Mouse (Mus musculus) forebrain, embryonic 14.5 days (tissue): ENCODE measurements around the gene Hoxa9. TPM values are rescaled to one million over a fixed set of nuclear protein-coding genes. Genes with fewer than 3 reads are reported as not detected.

Experiments used
- ATAC-seq: fragments of 200-750 bp; cut with Nextera tagmentation; 2 replicates; pipeline ENCODE4 v1.8.0; 2017; ENCODE audit warnings: mild to moderate bottlenecking, moderate library complexity
- DNase-seq: peaks from one replicate; pipeline ENCODE4 v3.0.0-alpha.2; 2015; ENCODE audit warnings: low spot score
- H3K27ac ChIP-seq: fragments of 300-500 bp; sonication (generic); 2 replicates; pipeline ENCODE4 v1.5.1; 2014; ENCODE audit warnings: low read depth, mild to moderate bottlenecking, control low read depth, low read length, moderate library complexity
- H3K27me3 ChIP-seq: fragments of 300-500 bp; sonication (generic); replicated peaks from 2 replicates; pipeline ENCODE4 v1.6.1; 2014; ENCODE audit warnings: low read length, control low read depth, mixed read lengths; ENCODE audit not compliant: control insufficient read depth, insufficient read depth
- H3K36me3 ChIP-seq: fragments of 300-500 bp; sonication (generic); 2 replicates; pipeline ENCODE4 v1.6.1; 2014; ENCODE audit warnings: low read length, control low read depth; ENCODE audit not compliant: control insufficient read depth, insufficient read depth
- H3K4me1 ChIP-seq: fragments of 300-500 bp; sonication (generic); 2 replicates; pipeline ENCODE4 v1.6.1; 2014; ENCODE audit warnings: antibody characterized with exemption, low read length, control low read depth; ENCODE audit not compliant: control insufficient read depth, insufficient read depth
- H3K4me2 ChIP-seq: fragments of 300-500 bp; sonication (generic); 2 replicates; pipeline ENCODE4 v1.6.1; 2014; ENCODE audit warnings: mild to moderate bottlenecking, control low read depth, low read length
- H3K4me3 ChIP-seq: fragments of 300-500 bp; sonication (generic); 2 replicates; pipeline ENCODE4 v1.5.1; 2014; ENCODE audit warnings: low read depth, low read length, control low read depth
- H3K9ac ChIP-seq: fragments of 300-500 bp; sonication (generic); 2 replicates; pipeline ENCODE4 v1.6.1; 2014; ENCODE audit warnings: mild to moderate bottlenecking, low read length, control low read depth, moderate library complexity
- H3K9me3 ChIP-seq: fragments of 300-500 bp; sonication (generic); replicated peaks from 2 replicates; pipeline ENCODE4 v1.6.1; 2016; ENCODE audit warnings: low read length, control low read depth, mixed read lengths; ENCODE audit not compliant: control insufficient read depth
- WGBS: fragments of 180-500 bp; shearing (Covaris S2); extraction: QIAGEN DNeasy Blood & Tissue Kit; methylation state at CpG from one replicate; pipeline ENCODE4 v1.1.7; 2014; 5-methylcytosine and 5-hydroxymethylcytosine counted together
- polyA plus RNA-seq: library from polyadenylated mRNA; unstranded; fragments of >200 nt; fragmentation: Nextera tagmentation; extraction: Ambion mirVana; gene quantifications from 2 replicates; pipeline ENCODE4 v1.2.1, GENCODE M21; 2014

The Hoxa9 gene
- polyA plus RNA-seq, 1 experiment from 2014 or later, result not detected

- H3K9me3 ChIP-seq, result no peaks in the 10 kb centered on the region
- no peak overlapping the region for H3K27ac ChIP-seq
- H3K36me3 ChIP-seq, result no peaks in the 10 kb centered on the region
- peaks cover 99% of the 10 kb centered on the region for H3K27me3 ChIP-seq
- H3K4me1 ChIP-seq, result no peaks in the 10 kb centered on the region
- ATAC-seq (no peak), DNase-seq (no peak)
- no peak overlapping the region for H3K4me2 ChIP-seq
- under 1% methylated on average over 6 of the region's 6 CpGs for WGBS
- H3K4me3 ChIP-seq, result no peak overlapping the region
- H3K9ac ChIP-seq, result no peak overlapping the region
Measured at GRCm38 (mm10) chr6:52184668-52185067, 46.2 kb downstream of the Hoxa9 start.

DNA sequence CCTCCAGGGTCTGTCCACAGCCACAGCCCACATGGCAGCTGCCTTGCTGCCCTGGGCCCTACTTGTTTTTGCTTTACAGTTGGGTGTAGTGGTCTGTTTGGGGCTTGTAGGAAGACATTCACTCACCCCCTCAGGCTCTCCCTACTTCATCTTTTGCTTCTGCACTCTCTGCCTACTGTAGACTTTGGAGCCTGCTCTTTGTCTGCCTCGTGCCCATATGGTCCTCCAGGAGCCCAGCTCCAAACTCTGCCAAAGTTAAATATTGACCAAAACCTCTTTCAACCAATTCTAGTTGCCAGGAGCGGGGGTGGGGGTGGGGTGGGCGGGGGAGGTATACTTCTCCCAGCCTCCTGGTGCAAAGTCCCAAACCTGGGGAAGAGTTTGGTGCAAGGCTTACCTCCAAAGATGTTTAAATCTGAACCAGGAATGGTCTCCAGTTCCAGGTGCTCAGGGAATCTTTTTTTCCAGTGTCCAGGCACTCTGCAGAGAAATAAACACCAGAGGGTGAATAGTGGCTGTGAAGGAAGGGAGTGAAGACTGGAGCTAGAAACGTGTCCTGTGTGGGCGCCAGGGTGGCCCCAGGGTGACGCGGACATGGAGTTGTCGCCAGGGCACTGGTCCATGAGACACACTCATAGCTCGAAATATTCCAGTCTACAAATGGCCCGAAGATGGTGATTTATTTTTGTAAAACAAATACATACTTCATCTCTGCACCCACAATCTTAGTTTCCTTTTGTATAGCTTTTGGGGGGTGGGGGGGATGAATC lies 47.4 kb downstream of the Hoxa9 start:
- Histone ChIP-seq H3K4me1 (no peaks in the 10 kb centered on the region), H3K36me3 (no peaks in the 10 kb centered on the region), H3K9me3 (no peaks in the 10 kb centered on the region), H3K9ac (no peak overlapping the region), H3K4me3 (no peak overlapping the region), H3K27ac (no peak overlapping the region), H3K27me3 (peaks cover 100% of the 10 kb centered on the region), H3K4me2 (no peak overlapping the region)
- ATAC-seq (no peak), DNase-seq (no peak)
- 4% methylated on average over 10 of the region's 10 CpGs for WGBS

- H3K27me3 ChIP-seq, result peaks cover 100% of the 10 kb centered on the region
- H3K4me1 ChIP-seq, result no peaks in the 10 kb centered on the region
- no peak overlapping the region for H3K4me3 ChIP-seq
- DNase-seq (no peak), ATAC-seq (no peak)
- no peaks in the 10 kb centered on the region for H3K36me3 ChIP-seq
- 5% methylated on average over 1 of the region's 1 CpGs for WGBS
- H3K27ac ChIP-seq, result no peak overlapping the region
- H3K9me3 ChIP-seq, result no peaks in the 10 kb centered on the region
- no peak overlapping the region for H3K4me2 ChIP-seq
- H3K9ac ChIP-seq, result no peak overlapping the region
Measured at GRCm38 (mm10) chr6:52182793-52183192, 48.1 kb downstream of the Hoxa9 start.

GRCm38 (mm10) chr6:52182030-52182429 lies 48.9 kb downstream of the Hoxa9 start:
- Histone ChIP-seq H3K36me3 (no peaks in the 10 kb centered on the region), H3K27me3 (peaks cover 100% of the 10 kb centered on the region), H3K27ac (no peak overlapping the region), H3K4me2 (no peak overlapping the region), H3K9ac (no peak overlapping the region), H3K9me3 (no peaks in the 10 kb centered on the region), H3K4me1 (no peaks in the 10 kb centered on the region), H3K4me3 (no peak overlapping the region)
- 7% methylated on average over 2 of the region's 2 CpGs for WGBS
- DNase-seq (no peak), ATAC-seq (no peak)

GRCm38 (mm10) chr6:52180726-52181125 lies 50.2 kb downstream of the Hoxa9 start:
- no peaks in the 10 kb centered on the region for H3K4me1 ChIP-seq
- DNase-seq, result no peak
- H3K4me3 ChIP-seq, result no peak overlapping the region
- H3K9ac ChIP-seq, result no peak overlapping the region
- ATAC-seq, result no peak
- peaks cover 100% of the 10 kb centered on the region for H3K27me3 ChIP-seq
- H3K36me3 ChIP-seq, result no peaks in the 10 kb centered on the region
- no peaks in the 10 kb centered on the region for H3K9me3 ChIP-seq
- no peak overlapping the region for H3K4me2 ChIP-seq
- no peak overlapping the region for H3K27ac ChIP-seq
- WGBS, result 3% methylated on average over 3 of the region's 3 CpGs

DNA sequence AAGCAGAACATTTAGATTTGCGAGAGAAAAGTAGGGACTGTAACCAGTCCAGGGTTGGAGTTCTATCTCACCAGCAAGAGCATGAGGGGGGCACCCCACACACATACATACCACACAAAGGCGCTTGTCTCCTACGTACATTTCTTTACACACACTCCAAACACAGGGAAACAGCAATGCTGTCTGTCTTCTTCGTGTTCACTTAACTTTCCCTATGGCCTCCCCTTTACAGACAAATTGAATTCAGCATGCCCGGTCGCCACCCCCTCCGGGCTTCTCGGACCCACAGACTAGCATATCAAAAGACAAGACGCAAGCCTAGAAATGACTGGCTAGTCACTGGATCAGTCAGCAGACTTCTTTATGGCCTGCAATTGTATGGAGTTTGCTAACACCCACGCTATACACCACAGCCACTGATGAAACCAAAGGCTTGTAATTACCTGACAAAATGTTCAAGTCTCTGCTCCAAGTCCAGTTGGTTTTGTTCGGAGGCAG lies 50.6 kb downstream of the Hoxa9 start:
- no peaks in the 10 kb centered on the region for H3K4me1 ChIP-seq
- no peaks in the 10 kb centered on the region for H3K36me3 ChIP-seq
- no peak overlapping the region for H3K27ac ChIP-seq
- no peaks in the 10 kb centered on the region for H3K9me3 ChIP-seq
- H3K4me3 ChIP-seq, result no peak overlapping the region
- no peak overlapping the region for H3K4me2 ChIP-seq
- no peak for DNase-seq
- no peak overlapping the region for H3K9ac ChIP-seq
- 1% methylated on average over 11 of the region's 11 CpGs for WGBS
- no peak for ATAC-seq
- H3K27me3 ChIP-seq, result peaks cover 100% of the 10 kb centered on the region

- H3K36me3 ChIP-seq, result no peaks in the 10 kb centered on the region
- peaks cover 100% of the 10 kb centered on the region for H3K27me3 ChIP-seq
- H3K4me1 ChIP-seq, result no peaks in the 10 kb centered on the region
- no peak overlapping the region for H3K4me2 ChIP-seq
- H3K9ac ChIP-seq, result no peak overlapping the region
- ATAC-seq (no peak), DNase-seq (no peak)
- H3K27ac ChIP-seq, result no peak overlapping the region
- no peaks in the 10 kb centered on the region for H3K9me3 ChIP-seq
- WGBS, result 1% methylated on average over 10 of the region's 10 CpGs
- H3K4me3 ChIP-seq, result no peak overlapping the region
Measured at GRCm38 (mm10) chr6:52179690-52180089, 51.2 kb downstream of the Hoxa9 start.

DNA sequence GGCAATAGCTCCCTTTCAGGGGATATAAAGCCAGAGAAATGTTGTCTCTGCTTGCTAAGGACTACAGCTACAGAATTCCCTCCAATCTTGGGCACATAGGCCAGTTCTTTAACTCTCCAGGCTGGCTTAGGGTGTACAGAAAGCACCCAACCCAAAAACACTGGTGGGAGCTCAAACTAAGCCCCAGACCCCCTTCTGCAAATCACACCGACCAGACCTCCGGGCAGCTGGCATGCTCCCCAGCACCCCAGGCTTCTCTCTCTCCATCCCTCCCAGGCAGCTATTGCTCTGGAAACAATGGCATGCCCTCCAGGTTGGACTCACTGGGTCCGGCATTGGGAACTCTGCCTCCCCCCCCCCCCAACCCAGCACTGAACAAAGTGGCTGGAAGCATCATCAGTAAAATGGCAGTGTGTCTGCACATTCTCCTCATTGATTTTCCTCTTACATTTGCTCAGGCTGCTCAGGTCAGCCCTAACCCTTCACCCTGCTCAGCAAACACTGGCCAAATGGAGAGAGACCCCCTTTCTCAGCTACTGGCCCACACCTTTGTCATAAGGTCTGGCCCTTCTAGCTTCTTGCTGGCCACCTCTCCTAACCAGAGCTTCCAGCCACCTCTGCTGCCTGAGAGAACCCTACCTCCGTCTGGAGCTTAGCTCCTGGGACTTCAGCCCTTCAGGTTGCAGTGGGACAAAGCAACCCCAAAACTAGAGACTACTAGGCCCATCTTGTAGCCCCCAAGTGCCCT lies 51.8 kb downstream of the Hoxa9 start:
- Histone ChIP-seq H3K9me3 (no peaks in the 10 kb centered on the region), H3K27ac (no peak overlapping the region), H3K4me3 (no peak overlapping the region), H3K27me3 (peaks cover 98% of the 10 kb centered on the region), H3K4me1 (no peaks in the 10 kb centered on the region), H3K9ac (no peak overlapping the region), H3K4me2 (no peak overlapping the region), H3K36me3 (no peaks in the 10 kb centered on the region)
- 0% methylated on average over 4 of the region's 4 CpGs for WGBS
- ATAC-seq (no peak), DNase-seq (no peak)

- Histone ChIP-seq H3K27ac (no peak overlapping the region), H3K4me1 (no peaks in the 10 kb centered on the region), H3K27me3 (peaks cover 98% of the 10 kb centered on the region), H3K9me3 (no peaks in the 10 kb centered on the region), H3K4me2 (no peak overlapping the region), H3K9ac (no peak overlapping the region), H3K36me3 (no peaks in the 10 kb centered on the region), H3K4me3 (no peak overlapping the region)
- ATAC-seq (no peak), DNase-seq (no peak)
- under 1% methylated on average over 9 of the region's 9 CpGs for WGBS
Measured at GRCm38 (mm10) chr6:52177806-52178205, 53.1 kb downstream of the Hoxa9 start.
